Mouse (Mus musculus) small intestine, adult 2 months (tissue): ENCODE data around the gene Tbc1d25.

Experiments
- CTCF ChIP-seq: fragments of 200-500 bp; IDR thresholded peaks from 2 replicates; pipeline ENCODE4 v1.5.1; 2012; ENCODE audit warnings: low read depth, mild to moderate bottlenecking, control low read depth, inconsistent platforms, low read length, moderate library complexity, mixed read lengths; ENCODE audit not compliant: insufficient replicate concordance, insufficient read length; ENCODE audit errors: extremely low read depth
- POLR2A ChIP-seq: fragments of 200-500 bp; IDR thresholded peaks from 2 replicates; pipeline ENCODE4 v1.6.1; 2012; ENCODE audit warnings: low read depth, mild to moderate bottlenecking, control low read depth, inconsistent platforms, low read length, moderate library complexity

- no peak for TF ChIP-seq CTCF
- no peak for TF ChIP-seq POLR2A
These were observed 17.4 kb upstream of the Tbc1d25 start, which contains the start of gene Ebp for GRCm38 (mm10) chrX:8193419-8193723.
